Mouse (Mus musculus) small intestine, adult 10 weeks (tissue): ENCODE results near the gene Helz. TPM values are rescaled to one million over a fixed set of nuclear protein-coding genes. Genes with fewer than 3 reads are reported as not detected.

Source experiments
- polyA plus RNA-seq: library from polyadenylated mRNA; stranded (reverse); fragments of 350-450 nt; fragmentation: Illumina TruSeq; extraction: RNeasy Lipid Tissue Mini Kit (QIAGEN cat#74804); gene quantifications from one replicate; pipeline ENCODE4 v1.2.3, GENCODE M21; 2014; ENCODE audit warnings: low replicate concordance

The Helz gene
- 9.7 TPM for polyA plus RNA-seq

GRCm38 (mm10) chr11:107547351-107548203, at the start of gene Helz:
TSS of gene Helz (plus strand) at chr11:107547930.

GRCm38 (mm10) chr11:107716332-107716938, 168.7 kb downstream of the Helz start, which contains the start of gene Cacng1:
TSS of gene Cacng1 (minus strand) at chr11:107716522.

Other genes starting within 250 kb of the Helz start
- gene Pitpnc1, start 77.2 kb upstream of the Helz start, polyA plus RNA-seq: 8.5 TPM
- gene Psmd12, start 68.4 kb upstream of the Helz start, polyA plus RNA-seq: 138 TPM
- gene Cacng1, start 168.6 kb downstream of the Helz start, polyA plus RNA-seq: not detected
- gene Cacng4, start 246.6 kb downstream of the Helz start, polyA plus RNA-seq: not detected